In genomic region chr5:140151180-140151579, GRCm38 (mm10) we compare ENCODE assay signal across 15 mouse cellular contexts.
DNase-seq lines count a peak whose midpoint lies in the region; ATAC-seq and TF ChIP-seq lines count a peak whose summit lies in the region.
"Had no signal": no experiment of that assay in that cellular context is flagged by ENCODE, and none has a peak within 500 bp of the region (broad histone marks: within the 10 kb centered on the region; RNA-seq: fewer than 3 reads in every experiment).

No protein-coding gene starts in this region.

- no peak overlapping the region for H3K9ac ChIP-seq in heart, embryonic 15.5 days
- H3K9ac ChIP-seq in lung, embryonic 14.5 days = no peak overlapping the region
- H3K9ac ChIP-seq: liver, embryonic 13.5 days had no signal

- H3K27me3 ChIP-seq in heart, embryonic 15.5 days = no peaks in the 10 kb centered on the region
- no peaks in the 10 kb centered on the region for H3K27me3 ChIP-seq in lung, embryonic 14.5 days (ENCODE audit: insufficient read depth, low read length)
- H3K27me3 ChIP-seq: liver, embryonic 13.5 days had no signal

- 24% methylated on average over 2 of the region's 2 CpGs for WGBS in heart, embryonic 15.5 days
- 42% methylated on average over 2 of the region's 2 CpGs for WGBS in lung, embryonic 14.5 days

- no peak for DNase-seq in heart, postnatal 10 days
- DNase-seq in urinary bladder, postnatal 25 days (ENCODE audit: low spot score) = peak; percentile 7
- no peak for DNase-seq in urinary bladder, postnatal 10 days (ENCODE audit: low spot score)
- DNase-seq in lung, embryonic 14.5 days = peak; percentile 64
- DNase-seq in urinary bladder, postnatal 36 days (ENCODE audit: low spot score in 2 of 2) = peak; percentile 8 to 21
- no peak for DNase-seq in spleen, postnatal 4 days (ENCODE audit: low spot score in 2 of 2)
- no peak for DNase-seq in left cerebral cortex, postnatal 4 days
- DNase-seq: cerebellum, postnatal 10 days; gastrocnemius, postnatal 25 days; liver, embryonic 13.5 days; right cerebral cortex, postnatal 4 days; thymus, adult 18-20 months had no signal

- no peak overlapping the region for H3K4me3 ChIP-seq in heart, embryonic 15.5 days
- H3K4me3 ChIP-seq in lung, embryonic 14.5 days (ENCODE audit: low read depth, low read length) = no peak overlapping the region
- H3K4me3 ChIP-seq: erythroblast, embryonic 14.5 days; liver, embryonic 13.5 days; myocyte had no signal

- H3K36me3 ChIP-seq in heart, embryonic 15.5 days = no peaks in the 10 kb centered on the region
- no peaks in the 10 kb centered on the region for H3K36me3 ChIP-seq in lung, embryonic 14.5 days (ENCODE audit: insufficient read depth)
- H3K36me3 ChIP-seq: liver, embryonic 13.5 days had no signal

- no peak for TF ChIP-seq CTCF in lung, embryonic 14.5 days (IDR thresholded peaks at IDR 0.05; ENCODE audit: low read depth)

- H3K27ac ChIP-seq in heart, embryonic 15.5 days = peak overlapping the region; percentile 45; the same call in 1 of the 2 replicates
- peak overlapping the region; percentile 67 for H3K27ac ChIP-seq in lung, embryonic 14.5 days (ENCODE audit: low read depth)
- H3K27ac ChIP-seq: liver, embryonic 13.5 days had no signal

- peaks cover 26% of the 10 kb centered on the region for H3K4me1 ChIP-seq in heart, embryonic 15.5 days (replicated peaks)
- 0 out of 2 replicates have a peak, but pooled peaks cover 3% of the 10 kb centered on the region for H3K4me1 ChIP-seq in lung, embryonic 14.5 days (ENCODE audit: insufficient read depth)

- no peaks in the 10 kb centered on the region for H3K9me3 ChIP-seq in heart, embryonic 15.5 days (replicated peaks)
- H3K9me3 ChIP-seq in lung, embryonic 14.5 days (ENCODE audit: low read depth, low read length) = no peaks in the 10 kb centered on the region
- H3K9me3 ChIP-seq: liver, embryonic 13.5 days had no signal

- no peak overlapping the region for H3K4me2 ChIP-seq in heart, embryonic 15.5 days
- no peak overlapping the region for H3K4me2 ChIP-seq in lung, embryonic 14.5 days
- H3K4me2 ChIP-seq: liver, embryonic 13.5 days had no signal

- intact Hi-C loops in heart, postnatal 10 days (cut with DNase I) = no loop called here
- intact Hi-C loops in left cerebral cortex, postnatal 4 days (cut with DNase I) = no loop called here

- ATAC-seq in heart, embryonic 15.5 days (replicated peaks; ENCODE audit: insufficient number of reproducible peaks, insufficient read depth, low FRiP score, low read depth) = no peak
- peak; percentile 54; the same call in 1 of the 2 replicates for ATAC-seq in lung, embryonic 14.5 days (ENCODE audit: insufficient read depth)

Comparison
In these comparisons a context has a peak if more than half of its experiments do, and no peak if none do; other contexts are left out.
1. DNase-seq: peak in urinary bladder, postnatal 25 days (single experiment), lung, embryonic 14.5 days (single experiment) and urinary bladder, postnatal 36 days (2 of 2); none in heart, postnatal 10 days (0 of 2), urinary bladder, postnatal 10 days (single experiment), spleen, postnatal 4 days (0 of 2) and left cerebral cortex, postnatal 4 days (single experiment).